In genomic region chr7:139217046-139217445, GRCm38 (mm10) we compare ENCODE assay signal across 27 mouse cellular contexts. TPM values are rescaled to one million over a fixed set of nuclear protein-coding genes. Genes with fewer than 3 reads are reported as not detected.
DNase-seq lines count a peak whose midpoint lies in the region; ATAC-seq and TF ChIP-seq lines count a peak whose summit lies in the region.
"Had no signal": no experiment of that assay in that cellular context is flagged by ENCODE, and none has a peak within 500 bp of the region (broad histone marks: within the 10 kb centered on the region; RNA-seq: fewer than 3 reads in every experiment).

No protein-coding gene starts in this region.

- H3K36me3 ChIP-seq in heart, embryonic 13.5 days, result no peaks in the 10 kb centered on the region
- H3K36me3 ChIP-seq in intestine, embryonic 14.5 days (ENCODE audit: control insufficient read depth, insufficient read depth, low read length), result no peaks in the 10 kb centered on the region
- no peaks in the 10 kb centered on the region for H3K36me3 ChIP-seq in intestine, embryonic 15.5 days
- no peaks in the 10 kb centered on the region for H3K36me3 ChIP-seq in midbrain, postnatal 0 days (ENCODE audit: insufficient read depth, low read length)
- H3K36me3 ChIP-seq in midbrain, embryonic 16.5 days (ENCODE audit: control insufficient read depth, insufficient read depth, low read length), result no peaks in the 10 kb centered on the region
- H3K36me3 ChIP-seq: embryonic facial prominence, embryonic 12.5 days; kidney, embryonic 15.5 days; limb, embryonic 13.5 days; liver, embryonic 12.5 days; stomach, embryonic 15.5 days had no signal

- no peaks in the 10 kb centered on the region for H3K27me3 ChIP-seq in heart, embryonic 13.5 days (replicated peaks)
- H3K27me3 ChIP-seq in intestine, embryonic 14.5 days (replicated peaks; ENCODE audit: control insufficient read depth, insufficient read depth, low read length), result no peaks in the 10 kb centered on the region
- H3K27me3 ChIP-seq in intestine, embryonic 15.5 days (replicated peaks), result no peaks in the 10 kb centered on the region
- no peaks in the 10 kb centered on the region for H3K27me3 ChIP-seq in midbrain, postnatal 0 days (ENCODE audit: insufficient read depth, low read length)
- H3K27me3 ChIP-seq in midbrain, embryonic 16.5 days (ENCODE audit: control insufficient read depth, insufficient read depth, low read depth, low read length), result no peaks in the 10 kb centered on the region
- H3K27me3 ChIP-seq: embryonic facial prominence, embryonic 12.5 days; kidney, embryonic 15.5 days; limb, embryonic 13.5 days; liver, embryonic 12.5 days; stomach, embryonic 15.5 days had no signal

- no peak for DNase-seq in heart, postnatal 14 days
- peak; percentile 2 for DNase-seq in intestine, embryonic 14.5 days (ENCODE audit: low spot score)
- DNase-seq in midbrain, postnatal 0 days (ENCODE audit: low spot score), result no peak
- DNase-seq in testis, postnatal 10 days (ENCODE audit: low spot score), result peak; percentile 31
- DNase-seq: cerebellum, adult 11 months; cerebellum, adult 9-10 months; cerebellum, postnatal 36 days; embryo, embryonic 11 days; gastrocnemius, postnatal 25 days; lung, adult 18-20 months; lung, postnatal 10 days; midbrain, embryonic 14.5 days; right cerebral cortex, postnatal 25 days had no signal

- no peak overlapping the region for H3K4me2 ChIP-seq in heart, embryonic 13.5 days
- no peak overlapping the region for H3K4me2 ChIP-seq in intestine, embryonic 14.5 days (ENCODE audit: low read length)
- no peak overlapping the region for H3K4me2 ChIP-seq in intestine, embryonic 15.5 days (replicated peaks)
- H3K4me2 ChIP-seq in midbrain, postnatal 0 days (ENCODE audit: low read depth, low read length, poor library complexity, severe bottlenecking), result no peak overlapping the region
- H3K4me2 ChIP-seq in midbrain, embryonic 16.5 days (ENCODE audit: low read length), result no peak overlapping the region
- H3K4me2 ChIP-seq: embryonic facial prominence, embryonic 12.5 days; kidney, embryonic 15.5 days; limb, embryonic 13.5 days; liver, embryonic 12.5 days; stomach, embryonic 15.5 days had no signal

- intact Hi-C loops in heart, postnatal 14 days (cut with DNase I), result loop anchor here (5.0 kb wide), 1 partner anchor 170 kb away; the partner anchor contains the start of gene Inpp5a

- TF ChIP-seq CTCF in midbrain, postnatal 0 days (IDR thresholded peaks at IDR 0.05), result peak; percentile 43

- no peaks in the 10 kb centered on the region for H3K9me3 ChIP-seq in heart, embryonic 13.5 days
- no peaks in the 10 kb centered on the region for H3K9me3 ChIP-seq in intestine, embryonic 14.5 days (ENCODE audit: control insufficient read depth, low read length)
- no peaks in the 10 kb centered on the region for H3K9me3 ChIP-seq in intestine, embryonic 15.5 days
- H3K9me3 ChIP-seq in midbrain, postnatal 0 days (ENCODE audit: low read length), result no peaks in the 10 kb centered on the region
- H3K9me3 ChIP-seq in midbrain, embryonic 16.5 days (replicated peaks; ENCODE audit: control insufficient read depth, low read length, poor library complexity, severe bottlenecking), result no peaks in the 10 kb centered on the region
- H3K9me3 ChIP-seq: embryonic facial prominence, embryonic 12.5 days; kidney, embryonic 15.5 days; limb, embryonic 13.5 days; liver, embryonic 12.5 days; stomach, embryonic 15.5 days had no signal

- peak overlapping the region; percentile 24; the same call in 1 of the 2 replicates for H3K27ac ChIP-seq in heart, embryonic 13.5 days (replicated peaks)
- no peak overlapping the region for H3K27ac ChIP-seq in intestine, embryonic 14.5 days (ENCODE audit: low read depth)
- H3K27ac ChIP-seq in intestine, embryonic 15.5 days, result no peak overlapping the region
- H3K27ac ChIP-seq in midbrain, postnatal 0 days (ENCODE audit: low read depth, low read length), result no peak overlapping the region
- H3K27ac ChIP-seq in midbrain, embryonic 16.5 days (ENCODE audit: low read length), result no peak overlapping the region
- H3K27ac ChIP-seq: embryonic facial prominence, embryonic 12.5 days; kidney, embryonic 15.5 days; limb, embryonic 13.5 days; liver, embryonic 12.5 days; stomach, embryonic 15.5 days had no signal

- H3K9ac ChIP-seq in heart, embryonic 13.5 days, result no peak overlapping the region
- no peak overlapping the region for H3K9ac ChIP-seq in intestine, embryonic 14.5 days (ENCODE audit: low read length)
- no peak overlapping the region for H3K9ac ChIP-seq in intestine, embryonic 15.5 days
- no peak overlapping the region for H3K9ac ChIP-seq in midbrain, postnatal 0 days (replicated peaks; ENCODE audit: low read length, poor library complexity, severe bottlenecking)
- no peak overlapping the region for H3K9ac ChIP-seq in midbrain, embryonic 16.5 days (ENCODE audit: low read depth, low read length)
- H3K9ac ChIP-seq: embryonic facial prominence, embryonic 12.5 days; kidney, embryonic 15.5 days; limb, embryonic 13.5 days; liver, embryonic 12.5 days; stomach, embryonic 15.5 days had no signal

- 74% methylated on average over 7 of the region's 7 CpGs for WGBS in heart, embryonic 13.5 days
- 87% methylated on average over 7 of the region's 7 CpGs for WGBS in intestine, embryonic 14.5 days
- 88% methylated on average over 7 of the region's 7 CpGs for WGBS in intestine, embryonic 15.5 days
- WGBS in midbrain, postnatal 0 days, result 83% methylated on average over 7 of the region's 7 CpGs
- WGBS in midbrain, embryonic 16.5 days, result 80% methylated on average over 7 of the region's 7 CpGs

- no peak overlapping the region for H3K4me3 ChIP-seq in heart, embryonic 13.5 days
- H3K4me3 ChIP-seq in intestine, embryonic 14.5 days (ENCODE audit: low read depth, low read length), result no peak overlapping the region
- H3K4me3 ChIP-seq in intestine, embryonic 15.5 days (replicated peaks), result no peak overlapping the region
- H3K4me3 ChIP-seq in midbrain, postnatal 0 days (ENCODE audit: low read depth, low read length), result no peak overlapping the region
- H3K4me3 ChIP-seq in midbrain, embryonic 16.5 days (ENCODE audit: low read depth, low read length), result no peak overlapping the region
- H3K4me3 ChIP-seq: embryonic facial prominence, embryonic 12.5 days; kidney, embryonic 15.5 days; limb, embryonic 13.5 days; liver, embryonic 12.5 days; stomach, embryonic 15.5 days had no signal

- peaks cover 36% of the 10 kb centered on the region for H3K4me1 ChIP-seq in heart, embryonic 13.5 days
- H3K4me1 ChIP-seq in intestine, embryonic 14.5 days (replicated peaks; ENCODE audit: control insufficient read depth, insufficient read depth, low read length), result peaks cover 10% of the 10 kb centered on the region
- peaks cover 9% of the 10 kb centered on the region; the same call in 1 of the 2 replicates for H3K4me1 ChIP-seq in intestine, embryonic 15.5 days (replicated peaks)
- peaks cover 4% of the 10 kb centered on the region for H3K4me1 ChIP-seq in midbrain, postnatal 0 days (ENCODE audit: insufficient read depth, low read length)
- H3K4me1 ChIP-seq in midbrain, embryonic 16.5 days (ENCODE audit: control insufficient read depth, insufficient read depth, low read length), result peaks cover 10% of the 10 kb centered on the region

- no peak for ATAC-seq in heart, embryonic 13.5 days (ENCODE audit: extremely low read depth, insufficient number of reproducible peaks, low FRiP score, low TSS enrichment)
- no peak for ATAC-seq in intestine, embryonic 14.5 days (replicated peaks; ENCODE audit: low FRiP score, low TSS enrichment, low read depth)
- ATAC-seq in intestine, embryonic 15.5 days, result no peak
- no peak for ATAC-seq in midbrain, postnatal 0 days (ENCODE audit: low FRiP score)
- ATAC-seq in midbrain, embryonic 16.5 days, result no peak
- ATAC-seq: CD4-positive, CD25-positive, alpha-beta regulatory T cell, adult 4 months; forebrain, embryonic 14.5 days; hindbrain, embryonic 16.5 days; intestine, postnatal 0 days; liver, embryonic 12.5 days had no signal

RNA-seq across cellular contexts. Expression of gene Stk32c, which starts 3.9 kb away (rescaled TPM):
- polyA plus RNA-seq in heart, embryonic 13.5 days (2015; fragmentation: Nextera tagmentation; extraction: Ambion mirVana), result 0.11 TPM in 1 of 2 replicates, not detected in the other
- 1 to 10 TPM; 1.8 to 2.7 TPM for total RNA-seq in heart, postnatal 14 days (2021)
- 0.12 and 0.15 TPM in 2 replicates for polyA plus RNA-seq in intestine, embryonic 14.5 days (2014; fragmentation: Nextera tagmentation; extraction: Ambion mirVana)
- 0.10 and 0.29 TPM in 2 replicates for polyA plus RNA-seq in intestine, embryonic 15.5 days (2015; fragmentation: Nextera tagmentation; extraction: Ambion mirVana)
- 33.2 and 35.6 TPM in 2 replicates for total RNA-seq in midbrain, postnatal 0 days (2014; rRNA removed)
- 2.4 TPM in 2 replicates for polyA plus RNA-seq in midbrain, postnatal 0 days (2015; fragmentation: Nextera tagmentation; extraction: Ambion mirVana)
- 3.2 and 3.7 TPM in 2 replicates for polyA plus RNA-seq in midbrain, embryonic 16.5 days (2015; fragmentation: Nextera tagmentation; extraction: Ambion mirVana)
- total RNA-seq: neutrophil, adult 5-6 weeks had no signal
- polyA plus RNA-seq: liver, embryonic 12.5 days; thymus, postnatal 0 days had no signal

RNA-seq across cellular contexts. Expression of gene Lrrc27, which starts 4.3 kb away (rescaled TPM):
- 2.3 and 3.3 TPM in 2 replicates for polyA plus RNA-seq in heart, embryonic 13.5 days (2015; fragmentation: Nextera tagmentation; extraction: Ambion mirVana)
- total RNA-seq in heart, postnatal 14 days (2021), result 10 to 100 TPM; 17.6 to 20.8 TPM
- 4.7 and 4.9 TPM in 2 replicates for polyA plus RNA-seq in intestine, embryonic 14.5 days (2014; fragmentation: Nextera tagmentation; extraction: Ambion mirVana)
- 4.4 TPM in 2 replicates for polyA plus RNA-seq in intestine, embryonic 15.5 days (2015; fragmentation: Nextera tagmentation; extraction: Ambion mirVana)
- 2.5 and 2.7 TPM in 2 replicates for total RNA-seq in midbrain, postnatal 0 days (2014; rRNA removed)
- 5.6 and 6.6 TPM in 2 replicates for polyA plus RNA-seq in midbrain, postnatal 0 days (2015; fragmentation: Nextera tagmentation; extraction: Ambion mirVana)
- polyA plus RNA-seq in midbrain, embryonic 16.5 days (2015; fragmentation: Nextera tagmentation; extraction: Ambion mirVana), result 6.2 and 7.0 TPM in 2 replicates

RNA-seq across cellular contexts. Expression of gene Pwwp2b, which starts 31.2 kb away (rescaled TPM):
- 7.3 and 8.0 TPM in 2 replicates for polyA plus RNA-seq in heart, embryonic 13.5 days (2015; fragmentation: Nextera tagmentation; extraction: Ambion mirVana)
- 1 to 10 TPM; 8.7 to 9.8 TPM for total RNA-seq in heart, postnatal 14 days (2021)
- 15.9 and 17.3 TPM in 2 replicates for polyA plus RNA-seq in intestine, embryonic 14.5 days (2014; fragmentation: Nextera tagmentation; extraction: Ambion mirVana)
- 20.3 and 21.4 TPM in 2 replicates for polyA plus RNA-seq in intestine, embryonic 15.5 days (2015; fragmentation: Nextera tagmentation; extraction: Ambion mirVana)
- 3.4 and 3.5 TPM in 2 replicates for total RNA-seq in midbrain, postnatal 0 days (2014; rRNA removed)
- 4.5 and 4.7 TPM in 2 replicates for polyA plus RNA-seq in midbrain, postnatal 0 days (2015; fragmentation: Nextera tagmentation; extraction: Ambion mirVana)
- polyA plus RNA-seq in midbrain, embryonic 16.5 days (2015; fragmentation: Nextera tagmentation; extraction: Ambion mirVana), result 4.4 and 5.1 TPM in 2 replicates

Comparison
In these comparisons a context has a peak if more than half of its experiments do, and no peak if none do; other contexts are left out.
1. DNase-seq: peak in intestine, embryonic 14.5 days (single experiment) and testis, postnatal 10 days (single experiment); none in heart, postnatal 14 days (0 of 2) and midbrain, postnatal 0 days (single experiment).